Mouse (Mus musculus) macrophage (primary cell): ENCODE results near the gene Sfr1. TPM values are rescaled to one million over a fixed set of nuclear protein-coding genes. Genes with fewer than 3 reads are reported as not detected.
A peak's percentile ranks its signal among the peaks of the same experiment; 100 is the strongest.

ENCODE experiments used
- H3K27ac ChIP-seq: fragments of 350-480 bp; formaldehyde crosslinking; 2 replicates; pipeline ENCODE4 v1.9.0; 2021
- H3K36me3 ChIP-seq: fragments of 350-480 bp; formaldehyde crosslinking; 2 replicates; pipeline ENCODE4 v1.9.0; 2021; ENCODE audit errors: inconsistent target
- H3K4me3 ChIP-seq: fragments of 350-480 bp; formaldehyde crosslinking; 2 replicates; pipeline ENCODE4 v1.9.0; 2021; ENCODE audit errors: inconsistent target
- H3K79me2 ChIP-seq: fragments of 350-480 bp; formaldehyde crosslinking; 2 replicates; pipeline ENCODE4 v1.9.0; 2021; ENCODE audit errors: inconsistent target
- WGBS: methylation state at CpG from one replicate; pipeline ENCODE4 v1.1.7; 2026; ENCODE audit warnings: inconsistent platforms; ENCODE audit not compliant: missing documents; 5-methylcytosine and 5-hydroxymethylcytosine counted together
- polyA plus RNA-seq: library from polyadenylated mRNA; stranded (reverse); fragments of 250-400 nt; gene quantifications from 3 replicates; pipeline ENCODE4 v1.2.4, GENCODE M21; 2018; ENCODE audit warnings: inconsistent platforms

The Sfr1 gene
- polyA plus RNA-seq, 1 experiment from 2014 or later, result 160 TPM

DNA sequence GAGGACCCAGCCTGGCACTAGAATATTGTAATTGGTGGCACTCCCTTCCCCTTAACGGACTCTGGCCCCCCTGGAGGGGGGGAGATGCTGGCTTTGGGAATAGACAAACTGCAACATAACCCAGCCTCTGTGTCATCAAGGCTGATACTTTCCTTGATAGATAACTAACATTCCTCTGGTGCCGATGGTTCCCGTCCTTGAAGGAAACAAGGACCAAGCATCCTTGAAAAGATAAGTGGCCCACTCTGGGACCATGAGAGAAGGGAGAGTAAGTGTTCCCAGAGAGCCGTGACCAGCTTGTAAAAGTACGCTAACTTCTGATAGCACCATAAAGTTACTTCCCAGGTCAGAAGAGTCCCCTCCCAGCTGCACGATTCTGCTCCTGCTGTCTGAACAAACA, 9.0 kb upstream of the Sfr1 start:
- no peaks in the 10 kb centered on the region for H3K36me3 ChIP-seq
- 93% methylated on average over 6 of the region's 6 CpGs for WGBS
- no peak overlapping the region for H3K4me3 ChIP-seq
- H3K27ac ChIP-seq, result no peak overlapping the region
- H3K79me2 ChIP-seq, result no peaks in the 10 kb centered on the region

DNA sequence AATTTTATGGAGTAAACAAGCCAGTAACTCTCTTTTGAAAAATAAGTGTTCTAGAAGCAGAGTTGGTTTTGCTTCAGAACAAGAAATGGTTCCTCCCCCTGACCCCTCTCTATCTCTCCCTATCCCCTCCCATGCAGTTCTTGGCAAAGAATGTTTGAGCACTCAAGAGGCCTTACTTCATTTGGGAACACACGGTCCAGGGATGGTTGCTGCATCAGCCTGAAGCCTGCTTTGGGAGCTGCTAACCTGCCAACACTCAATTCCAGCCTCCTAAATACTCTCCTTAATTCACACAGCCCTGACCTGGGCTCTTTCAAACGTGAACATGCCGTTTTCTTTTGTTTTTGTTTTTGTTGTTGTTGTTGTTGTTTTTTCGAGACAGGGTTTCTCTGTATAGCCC, 6.6 kb upstream of the Sfr1 start:
- Histone ChIP-seq H3K79me2 (no peaks in the 10 kb centered on the region), H3K27ac (no peak overlapping the region), H3K36me3 (no peaks in the 10 kb centered on the region), H3K4me3 (no peak overlapping the region)
- WGBS, result 100% methylated on average over 1 of the region's 4 CpGs

DNA sequence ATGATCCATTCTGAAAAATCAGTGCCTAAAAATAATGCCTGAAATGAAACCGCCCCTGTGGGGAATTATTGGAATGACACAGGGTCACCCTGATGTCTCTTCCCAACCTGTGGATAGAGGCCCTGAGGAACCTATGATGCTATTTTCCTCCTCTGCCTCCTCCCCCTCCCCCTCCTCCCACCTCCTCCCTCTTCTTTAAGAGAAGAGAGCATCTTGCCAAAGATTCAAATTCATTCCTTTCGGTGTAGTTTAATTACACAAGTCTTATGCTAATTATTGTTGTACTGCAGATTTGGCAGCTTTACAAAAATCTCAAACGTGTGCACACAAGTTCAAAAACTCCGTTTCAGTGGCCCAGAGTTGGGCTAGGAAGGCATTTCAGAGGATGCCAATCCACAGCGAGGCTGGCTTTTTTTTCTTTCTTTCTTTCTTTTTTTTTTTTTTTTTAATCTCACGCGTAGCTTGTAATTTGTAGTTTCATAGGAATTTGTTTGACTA, 5.8 kb upstream of the Sfr1 start:
- Histone ChIP-seq H3K36me3 (no peaks in the 10 kb centered on the region), H3K4me3 (no peak overlapping the region), H3K27ac (no peak overlapping the region), H3K79me2 (no peaks in the 10 kb centered on the region)
- WGBS, result 80% methylated on average over 5 of the region's 7 CpGs

DNA sequence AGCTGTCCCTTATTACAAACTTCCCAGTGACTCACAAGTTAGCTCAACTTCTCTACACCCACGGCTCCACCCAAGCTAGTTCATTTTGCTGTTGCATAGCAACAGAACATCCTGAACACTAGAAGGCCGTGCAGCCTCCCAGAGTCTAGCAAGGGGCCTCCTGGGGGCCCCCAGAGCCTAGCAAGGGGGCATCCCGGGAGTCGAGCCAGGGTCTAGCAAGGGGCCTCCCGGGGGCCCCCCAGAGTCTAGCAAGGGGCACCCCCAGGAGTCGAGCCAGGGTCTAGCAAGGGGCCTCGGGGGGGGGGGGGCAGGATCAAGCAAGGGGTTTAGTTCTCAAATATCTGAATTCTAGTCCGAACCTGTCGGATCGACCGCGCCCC, 801 bp upstream of the Sfr1 start:
- peak overlapping the region; percentile 74 for H3K27ac ChIP-seq
- H3K36me3 ChIP-seq, result peaks cover 25% of the 10 kb centered on the region
- H3K79me2 ChIP-seq, result peaks cover 16% of the 10 kb centered on the region
- WGBS, result 2% methylated on average over 12 of the region's 12 CpGs
- H3K4me3 ChIP-seq, result peak overlapping the region; percentile 40

DNA sequence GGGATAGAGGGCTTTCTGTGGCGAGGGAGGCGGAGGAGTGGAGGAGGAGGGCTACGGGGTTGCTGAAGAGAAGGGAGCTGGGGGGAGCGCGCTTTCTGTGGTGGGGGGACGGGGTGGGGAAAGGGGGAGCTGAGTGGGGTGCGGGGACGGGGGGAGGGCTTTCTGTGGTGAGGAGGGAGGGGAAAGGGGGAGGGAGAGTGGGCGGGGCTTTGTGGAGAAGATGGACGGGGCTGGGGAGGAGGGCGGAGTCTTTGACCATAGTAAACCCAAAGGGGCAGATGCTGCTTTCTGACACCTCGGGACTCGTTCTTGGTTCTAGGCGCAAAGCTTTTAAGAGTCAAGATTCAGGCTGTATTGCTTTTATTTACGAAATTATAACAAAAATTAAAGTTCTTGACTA, 449 bp downstream of the Sfr1 start:
- Histone ChIP-seq H3K27ac (peak overlapping the region; percentile 69), H3K4me3 (peak overlapping the region; percentile 64), H3K79me2 (peaks cover 16% of the 10 kb centered on the region), H3K36me3 (peaks cover 38% of the 10 kb centered on the region)
- WGBS, result 0% methylated on average over 5 of the region's 15 CpGs

DNA sequence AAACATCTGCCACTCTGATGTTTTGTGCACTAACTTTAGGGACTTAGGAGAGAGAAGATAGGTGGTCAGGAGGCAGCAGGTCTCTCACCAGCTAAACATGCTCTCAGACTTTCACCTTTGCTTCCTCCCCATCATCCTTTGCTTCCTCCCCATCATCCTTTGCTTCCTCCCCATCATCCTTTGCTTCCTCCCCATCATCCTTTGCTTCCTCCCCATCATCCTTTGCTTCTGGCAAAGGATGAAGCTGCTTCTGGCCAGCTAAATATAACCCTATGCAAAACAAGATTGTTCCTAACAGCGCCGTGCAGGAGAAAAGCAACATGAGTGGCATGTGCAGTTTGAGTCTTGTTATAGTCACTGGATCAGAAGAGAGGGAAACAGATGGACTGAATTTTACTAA, 15.6 kb downstream of the Sfr1 start:
- 75% methylated on average over 2 of the region's 2 CpGs for WGBS
- no peaks in the 10 kb centered on the region for H3K79me2 ChIP-seq
- no peak overlapping the region for H3K27ac ChIP-seq
- no peaks in the 10 kb centered on the region for H3K36me3 ChIP-seq
- H3K4me3 ChIP-seq, result no peak overlapping the region

GRCm38 (mm10) chr19:47748950-47749349, 17.5 kb downstream of the Sfr1 start:
- H3K36me3 ChIP-seq, result no peaks in the 10 kb centered on the region
- 88% methylated on average over 2 of the region's 2 CpGs for WGBS
- no peak overlapping the region for H3K27ac ChIP-seq
- no peaks in the 10 kb centered on the region for H3K79me2 ChIP-seq
- H3K4me3 ChIP-seq, result no peak overlapping the region

- Histone ChIP-seq H3K4me3 (no peak overlapping the region), H3K27ac (no peak overlapping the region), H3K79me2 (no peaks in the 10 kb centered on the region), H3K36me3 (no peaks in the 10 kb centered on the region)
- WGBS, result 93% methylated on average over 5 of the region's 5 CpGs
Observed at GRCm38 (mm10) chr19:47750391-47750790, 18.9 kb downstream of the Sfr1 start.

DNA sequence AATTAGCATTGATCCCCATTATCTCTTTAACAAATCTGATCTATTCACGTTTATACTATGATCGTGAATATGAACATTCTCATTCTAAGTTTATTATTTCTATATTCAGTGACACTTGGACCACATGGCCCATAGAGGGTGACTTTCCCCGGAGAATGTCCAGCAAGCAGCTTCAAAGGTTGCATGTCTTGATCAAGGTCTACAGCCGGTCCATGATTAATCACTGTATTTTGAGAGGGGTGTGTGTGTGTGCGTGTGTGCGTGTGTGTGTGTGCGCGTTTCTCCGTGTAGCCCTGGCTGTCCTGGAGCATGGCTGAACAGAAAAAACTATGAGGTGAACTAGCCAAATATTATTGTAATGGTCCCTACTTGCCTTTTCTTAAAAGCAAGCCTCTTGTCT, 21.0 kb downstream of the Sfr1 start:
- no peaks in the 10 kb centered on the region for H3K36me3 ChIP-seq
- no peak overlapping the region for H3K4me3 ChIP-seq
- 95% methylated on average over 9 of the region's 9 CpGs for WGBS
- H3K79me2 ChIP-seq, result no peaks in the 10 kb centered on the region
- H3K27ac ChIP-seq, result no peak overlapping the region

GRCm38 (mm10) chr19:47753921-47754320, 22.4 kb downstream of the Sfr1 start:
- H3K27ac ChIP-seq, result no peak overlapping the region
- H3K79me2 ChIP-seq, result no peaks in the 10 kb centered on the region
- 94% methylated on average over 4 of the region's 4 CpGs for WGBS
- H3K4me3 ChIP-seq, result no peak overlapping the region
- H3K36me3 ChIP-seq, result no peaks in the 10 kb centered on the region

- Histone ChIP-seq H3K4me3 (no peak overlapping the region), H3K79me2 (no peaks in the 10 kb centered on the region), H3K27ac (no peak overlapping the region), H3K36me3 (no peaks in the 10 kb centered on the region)
- 26% methylated on average over 8 of the region's 9 CpGs for WGBS
Observed at GRCm38 (mm10) chr19:47754931-47755330, 23.4 kb downstream of the Sfr1 start.

DNA sequence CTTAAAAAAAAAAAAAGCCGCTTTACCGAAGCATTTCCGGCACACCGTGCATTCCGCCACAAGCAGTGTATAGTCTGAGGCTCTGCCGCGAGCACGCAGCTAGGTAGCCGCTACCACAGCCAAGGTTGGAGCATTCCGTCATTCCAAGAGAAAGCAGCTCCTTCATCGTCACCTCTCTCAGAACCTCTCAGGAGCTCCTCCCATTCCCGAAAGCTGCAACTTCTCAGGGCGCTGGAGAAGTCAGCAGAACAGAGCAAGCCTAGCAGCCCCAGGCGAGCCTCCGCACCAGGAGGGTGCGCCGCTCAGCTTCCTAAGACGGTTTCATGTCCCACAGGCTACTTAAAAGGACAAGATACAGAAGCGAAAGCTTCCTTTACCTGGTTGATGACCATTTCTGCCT, 24.1 kb downstream of the Sfr1 start:
- H3K4me3 ChIP-seq, result no peak overlapping the region; the same call in 1 of the 2 replicates
- H3K36me3 ChIP-seq, result no peaks in the 10 kb centered on the region
- H3K27ac ChIP-seq, result no peak overlapping the region
- no peaks in the 10 kb centered on the region for H3K79me2 ChIP-seq
- WGBS, result 83% methylated on average over 19 of the region's 19 CpGs

DNA sequence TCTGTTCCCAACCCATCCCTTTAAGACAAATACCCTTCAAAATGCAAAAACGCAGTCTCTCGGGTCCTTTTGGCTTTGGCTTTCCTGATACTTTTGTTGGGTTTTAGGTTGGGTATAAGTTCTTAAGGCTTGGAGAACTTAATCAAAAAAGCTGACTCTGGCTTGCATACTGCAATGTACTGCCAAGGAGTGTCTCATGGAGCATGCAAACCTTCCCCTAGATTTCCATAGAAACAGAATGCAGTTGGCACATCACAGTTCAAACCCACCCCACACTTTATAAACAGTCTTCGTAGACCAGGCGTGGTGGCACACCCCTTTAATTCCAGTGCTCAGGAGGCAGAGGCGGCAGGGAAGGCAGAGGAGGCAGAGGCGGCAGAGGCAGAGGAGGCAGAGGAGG, 46.4 kb downstream of the Sfr1 start:
- no peak overlapping the region for H3K4me3 ChIP-seq
- H3K27ac ChIP-seq, result no peak overlapping the region
- no peaks in the 10 kb centered on the region for H3K36me3 ChIP-seq
- WGBS, result 78% methylated on average over 4 of the region's 6 CpGs
- no peaks in the 10 kb centered on the region for H3K79me2 ChIP-seq

- Histone ChIP-seq H3K79me2 (no peaks in the 10 kb centered on the region), H3K36me3 (no peaks in the 10 kb centered on the region), H3K4me3 (no peak overlapping the region), H3K27ac (no peak overlapping the region)
- WGBS, result 99% methylated on average over 7 of the region's 7 CpGs
Observed at GRCm38 (mm10) chr19:47780145-47780544, 48.7 kb downstream of the Sfr1 start.

- no peak overlapping the region for H3K27ac ChIP-seq
- H3K36me3 ChIP-seq, result no peaks in the 10 kb centered on the region
- 88% methylated on average over 11 of the region's 11 CpGs for WGBS
- H3K79me2 ChIP-seq, result no peaks in the 10 kb centered on the region
- no peak overlapping the region for H3K4me3 ChIP-seq
Observed at GRCm38 (mm10) chr19:47780972-47781371, 49.5 kb downstream of the Sfr1 start.

- 91% methylated on average over 6 of the region's 6 CpGs for WGBS
- no peaks in the 10 kb centered on the region for H3K79me2 ChIP-seq
- no peak overlapping the region for H3K27ac ChIP-seq
- H3K36me3 ChIP-seq, result no peaks in the 10 kb centered on the region
- H3K4me3 ChIP-seq, result no peak overlapping the region
Observed at GRCm38 (mm10) chr19:47783898-47784297, 52.4 kb downstream of the Sfr1 start.
